Mouse (Mus musculus): ENCODE data around the gene Dnajc28. TPM values are rescaled to one million over a fixed set of nuclear protein-coding genes. Genes with fewer than 3 reads are reported as not detected.

Gene Dnajc28
- polyA plus RNA-seq, 1 experiment from 2014 or later, result 5.0 TPM

DNA sequence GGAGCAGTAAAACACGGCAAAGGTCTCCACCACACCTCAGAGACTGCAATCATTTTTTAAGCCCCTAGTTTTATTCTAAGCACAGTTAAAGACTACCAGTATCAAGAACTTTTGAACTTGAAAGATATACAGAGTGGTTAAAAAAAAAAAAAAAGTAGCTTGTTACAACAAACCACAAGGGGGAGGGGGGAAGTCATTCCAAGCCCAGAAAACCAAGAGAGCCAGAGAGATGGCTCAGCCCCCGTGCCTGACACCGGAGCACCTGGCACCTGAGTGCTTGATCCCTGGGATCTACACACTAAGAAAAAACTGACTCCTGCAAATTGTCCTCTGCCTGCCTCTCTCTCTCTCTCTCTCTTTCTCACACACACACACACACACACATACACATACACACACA, 25.6 kb downstream of the Dnajc28 start:
- Histone ChIP-seq H3K9me3 (ENCODE audit: control insufficient read depth, low read length) (no peaks in the 10 kb centered on the region), H3K4me3 (ENCODE audit: low read depth, low read length) (no peak overlapping the region), H3K9ac (ENCODE audit: low read length) (no peak overlapping the region), H3K27ac (ENCODE audit: low read depth, low read length) (no peak overlapping the region), H3K36me3 (ENCODE audit: control insufficient read depth, insufficient read depth, low read length) (no peaks in the 10 kb centered on the region), H3K4me2 (ENCODE audit: low read depth) (no peak overlapping the region), H3K27me3 (ENCODE audit: control insufficient read depth, insufficient read depth, low read length) (no peaks in the 10 kb centered on the region; the same call in 1 of the 2 replicates), H3K4me1 (ENCODE audit: control insufficient read depth, insufficient read depth, low read length) (peaks cover 8% of the 10 kb centered on the region; the same call in 1 of the 2 replicates)
- ATAC-seq (ENCODE audit: insufficient read depth, low FRiP score, low TSS enrichment), result no peak
- 82% methylated on average over 3 of the region's 3 CpGs for WGBS
- DNase-seq (ENCODE audit: low spot score), result no peak

- H3K4me2 ChIP-seq (ENCODE audit: low read depth), result no peak overlapping the region
- no peak overlapping the region for H3K27ac ChIP-seq (ENCODE audit: low read depth, low read length)
- no peak overlapping the region for H3K9ac ChIP-seq (ENCODE audit: low read length)
- 65% methylated on average over 8 of the region's 8 CpGs for WGBS
- peaks cover 8% of the 10 kb centered on the region; the same call in 1 of the 2 replicates for H3K4me1 ChIP-seq (ENCODE audit: control insufficient read depth, insufficient read depth, low read length)
- no peak for DNase-seq (ENCODE audit: low spot score)
- ATAC-seq (ENCODE audit: insufficient read depth, low FRiP score, low TSS enrichment), result no peak
- no peaks in the 10 kb centered on the region for H3K9me3 ChIP-seq (ENCODE audit: control insufficient read depth, low read length)
- no peaks in the 10 kb centered on the region for H3K27me3 ChIP-seq (ENCODE audit: control insufficient read depth, insufficient read depth, low read length)
- no peaks in the 10 kb centered on the region for H3K36me3 ChIP-seq (ENCODE audit: control insufficient read depth, insufficient read depth, low read length)
- no peak overlapping the region for H3K4me3 ChIP-seq (ENCODE audit: low read depth, low read length)
Observed at GRCm38 (mm10) chr16:91592162-91592561, 26.7 kb downstream of the Dnajc28 start.

- WGBS, result 89% methylated on average over 3 of the region's 3 CpGs
- DNase-seq (ENCODE audit: low spot score) (no peak), ATAC-seq (ENCODE audit: insufficient read depth, low FRiP score, low TSS enrichment) (no peak)
- Histone ChIP-seq H3K9me3 (ENCODE audit: control insufficient read depth, low read length) (no peaks in the 10 kb centered on the region), H3K9ac (ENCODE audit: low read length) (no peak overlapping the region), H3K27ac (ENCODE audit: low read depth, low read length) (no peak overlapping the region), H3K4me2 (ENCODE audit: low read depth) (no peak overlapping the region), H3K36me3 (ENCODE audit: control insufficient read depth, insufficient read depth, low read length) (no peaks in the 10 kb centered on the region), H3K4me3 (ENCODE audit: low read depth, low read length) (no peak overlapping the region), H3K27me3 (ENCODE audit: control insufficient read depth, insufficient read depth, low read length) (no peaks in the 10 kb centered on the region), H3K4me1 (ENCODE audit: control insufficient read depth, insufficient read depth, low read length) (no peaks in the 10 kb centered on the region)
Observed at GRCm38 (mm10) chr16:91588703-91589102, 30.1 kb downstream of the Dnajc28 start.

- DNase-seq (ENCODE audit: low spot score) (no peak), ATAC-seq (ENCODE audit: insufficient read depth, low FRiP score, low TSS enrichment) (no peak)
- no peak overlapping the region for H3K27ac ChIP-seq (ENCODE audit: low read depth, low read length)
- no peak overlapping the region for H3K9ac ChIP-seq (ENCODE audit: low read length)
- 59% methylated on average over 6 of the region's 6 CpGs for WGBS
- no peaks in the 10 kb centered on the region for H3K4me1 ChIP-seq (ENCODE audit: control insufficient read depth, insufficient read depth, low read length)
- no peaks in the 10 kb centered on the region for H3K27me3 ChIP-seq (ENCODE audit: control insufficient read depth, insufficient read depth, low read length)
- no peak overlapping the region for H3K4me3 ChIP-seq (ENCODE audit: low read depth, low read length)
- H3K36me3 ChIP-seq (ENCODE audit: control insufficient read depth, insufficient read depth, low read length), result no peaks in the 10 kb centered on the region
- no peaks in the 10 kb centered on the region for H3K9me3 ChIP-seq (ENCODE audit: control insufficient read depth, low read length)
- H3K4me2 ChIP-seq (ENCODE audit: low read depth), result no peak overlapping the region
Observed at GRCm38 (mm10) chr16:91587730-91588453, 30.9 kb downstream of the Dnajc28 start.

DNA sequence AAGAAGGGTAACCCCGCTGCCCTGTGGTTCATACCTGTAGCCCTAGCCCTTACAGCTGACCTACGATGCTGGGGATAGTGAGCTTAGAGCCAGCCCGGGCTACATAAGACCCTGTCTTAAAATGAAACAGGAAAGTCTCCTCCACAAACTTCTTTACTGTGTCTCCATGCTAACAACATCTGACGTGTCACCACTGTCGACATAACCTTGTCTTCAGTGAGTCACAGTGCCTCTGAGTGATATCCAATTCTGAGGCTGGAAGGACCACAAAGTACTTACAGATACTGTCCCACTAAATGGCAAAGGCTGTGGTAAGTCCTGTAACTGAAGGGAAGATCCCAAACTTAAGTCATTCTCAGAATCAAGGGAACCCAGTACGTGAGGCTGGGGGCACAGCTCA, 32.6 kb downstream of the Dnajc28 start:
- H3K36me3 ChIP-seq (ENCODE audit: control insufficient read depth, insufficient read depth, low read length), result peaks cover 1% of the 10 kb centered on the region; the same call in 1 of the 2 replicates
- 89% methylated on average over 6 of the region's 6 CpGs for WGBS
- H3K4me3 ChIP-seq (ENCODE audit: low read depth, low read length), result no peak overlapping the region
- H3K9me3 ChIP-seq (ENCODE audit: control insufficient read depth, low read length), result no peaks in the 10 kb centered on the region
- no peaks in the 10 kb centered on the region for H3K27me3 ChIP-seq (ENCODE audit: control insufficient read depth, insufficient read depth, low read length)
- H3K4me2 ChIP-seq (ENCODE audit: low read depth), result no peak overlapping the region
- ATAC-seq (ENCODE audit: insufficient read depth, low FRiP score, low TSS enrichment) (no peak), DNase-seq (ENCODE audit: low spot score) (no peak)
- no peaks in the 10 kb centered on the region for H3K4me1 ChIP-seq (ENCODE audit: control insufficient read depth, insufficient read depth, low read length)
- H3K9ac ChIP-seq (ENCODE audit: low read length), result no peak overlapping the region
- H3K27ac ChIP-seq (ENCODE audit: low read depth, low read length), result no peak overlapping the region

- Histone ChIP-seq H3K4me3 (ENCODE audit: low read depth, low read length) (no peak overlapping the region), H3K27me3 (ENCODE audit: control insufficient read depth, insufficient read depth, low read length) (no peaks in the 10 kb centered on the region), H3K9ac (ENCODE audit: low read length) (no peak overlapping the region), H3K36me3 (ENCODE audit: control insufficient read depth, insufficient read depth, low read length) (peaks cover 2% of the 10 kb centered on the region; the same call in 1 of the 2 replicates), H3K27ac (ENCODE audit: low read depth, low read length) (no peak overlapping the region), H3K4me2 (ENCODE audit: low read depth) (no peak overlapping the region), H3K4me1 (ENCODE audit: control insufficient read depth, insufficient read depth, low read length) (no peaks in the 10 kb centered on the region), H3K9me3 (ENCODE audit: control insufficient read depth, low read length) (no peaks in the 10 kb centered on the region)
- ATAC-seq (ENCODE audit: insufficient read depth, low FRiP score, low TSS enrichment) (no peak), DNase-seq (ENCODE audit: low spot score) (no peak)
- 94% methylated on average over 5 of the region's 5 CpGs for WGBS
Observed at GRCm38 (mm10) chr16:91585617-91586016, 33.2 kb downstream of the Dnajc28 start.

- no peaks in the 10 kb centered on the region for H3K4me1 ChIP-seq (ENCODE audit: control insufficient read depth, insufficient read depth, low read length)
- no peaks in the 10 kb centered on the region for H3K27me3 ChIP-seq (ENCODE audit: control insufficient read depth, insufficient read depth, low read length)
- H3K9ac ChIP-seq (ENCODE audit: low read length), result no peak overlapping the region
- H3K9me3 ChIP-seq (ENCODE audit: control insufficient read depth, low read length), result no peaks in the 10 kb centered on the region
- H3K4me3 ChIP-seq (ENCODE audit: low read depth, low read length), result no peak overlapping the region
- H3K36me3 ChIP-seq (ENCODE audit: control insufficient read depth, insufficient read depth, low read length), result peaks cover 2% of the 10 kb centered on the region; the same call in 1 of the 2 replicates
- ATAC-seq (ENCODE audit: insufficient read depth, low FRiP score, low TSS enrichment) (no peak), DNase-seq (ENCODE audit: low spot score) (no peak)
- WGBS, result 76% methylated on average over 2 of the region's 2 CpGs
- no peak overlapping the region for H3K4me2 ChIP-seq (ENCODE audit: low read depth)
- H3K27ac ChIP-seq (ENCODE audit: low read depth, low read length), result no peak overlapping the region
Observed at GRCm38 (mm10) chr16:91582307-91582706, 36.5 kb downstream of the Dnajc28 start.

- H3K4me3 ChIP-seq (ENCODE audit: low read depth, low read length), result no peak overlapping the region
- H3K36me3 ChIP-seq (ENCODE audit: control insufficient read depth, insufficient read depth, low read length), result peaks cover 2% of the 10 kb centered on the region; the same call in 1 of the 2 replicates
- no peak overlapping the region for H3K27ac ChIP-seq (ENCODE audit: low read depth, low read length)
- ATAC-seq (ENCODE audit: insufficient read depth, low FRiP score, low TSS enrichment), result no peak
- H3K27me3 ChIP-seq (ENCODE audit: control insufficient read depth, insufficient read depth, low read length), result no peaks in the 10 kb centered on the region
- DNase-seq (ENCODE audit: low spot score), result no peak
- 69% methylated on average over 14 of the region's 14 CpGs for WGBS
- H3K4me1 ChIP-seq (ENCODE audit: control insufficient read depth, insufficient read depth, low read length), result no peaks in the 10 kb centered on the region
- no peaks in the 10 kb centered on the region for H3K9me3 ChIP-seq (ENCODE audit: control insufficient read depth, low read length)
- no peak overlapping the region for H3K4me2 ChIP-seq (ENCODE audit: low read depth)
- no peak overlapping the region for H3K9ac ChIP-seq (ENCODE audit: low read length)
Observed at GRCm38 (mm10) chr16:91578980-91579720, 39.7 kb downstream of the Dnajc28 start.

DNA sequence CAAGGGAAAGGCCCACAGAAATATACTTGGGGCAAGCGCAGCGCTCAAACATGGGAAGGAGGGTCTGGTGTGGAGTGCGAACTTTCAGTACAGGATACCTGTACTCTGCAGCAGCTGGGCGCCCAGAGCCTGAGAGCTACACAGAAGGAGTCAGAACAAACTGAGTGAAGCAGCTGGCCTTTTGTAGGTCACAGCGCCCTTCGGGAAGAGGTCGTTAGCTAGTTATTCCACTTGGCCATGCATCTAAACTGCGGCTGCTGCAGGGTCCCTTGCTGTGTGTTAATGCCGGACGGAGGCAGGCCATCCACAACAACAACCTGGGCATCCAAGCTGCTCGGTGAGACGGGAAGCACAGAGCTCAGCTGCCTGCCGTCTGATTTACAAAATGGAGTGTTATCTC, 43.7 kb downstream of the Dnajc28 start:
- no peak overlapping the region for H3K27ac ChIP-seq (ENCODE audit: low read depth, low read length)
- DNase-seq (ENCODE audit: low spot score) (no peak), ATAC-seq (ENCODE audit: insufficient read depth, low FRiP score, low TSS enrichment) (no peak)
- no peak overlapping the region for H3K9ac ChIP-seq (ENCODE audit: low read length)
- 66% methylated on average over 13 of the region's 13 CpGs for WGBS
- no peaks in the 10 kb centered on the region for H3K27me3 ChIP-seq (ENCODE audit: control insufficient read depth, insufficient read depth, low read length)
- H3K36me3 ChIP-seq (ENCODE audit: control insufficient read depth, insufficient read depth, low read length), result no peaks in the 10 kb centered on the region
- no peak overlapping the region for H3K4me2 ChIP-seq (ENCODE audit: low read depth)
- no peak overlapping the region for H3K4me3 ChIP-seq (ENCODE audit: low read depth, low read length)
- no peaks in the 10 kb centered on the region for H3K4me1 ChIP-seq (ENCODE audit: control insufficient read depth, insufficient read depth, low read length)
- no peaks in the 10 kb centered on the region for H3K9me3 ChIP-seq (ENCODE audit: control insufficient read depth, low read length)

Data from neural tube, embryonic 11.5 days (tissue).